Mouse (Mus musculus) testis, adult 2 months (tissue): ENCODE measurements around the gene Pkp1.

Source experiments
- CTCF ChIP-seq: fragments of 200-500 bp; IDR thresholded peaks from 2 replicates; pipeline ENCODE4 v1.5.1; 2012; ENCODE audit warnings: low read depth, mild to moderate bottlenecking, inconsistent platforms, low read length, moderate library complexity; ENCODE audit not compliant: control insufficient read depth, insufficient read depth, insufficient replicate concordance
- POLR2A ChIP-seq: fragments of 200-500 bp; IDR thresholded peaks from 2 replicates; pipeline ENCODE4 v1.6.1; 2012; ENCODE audit warnings: low read depth, mild to moderate bottlenecking, inconsistent platforms, low read length, moderate library complexity; ENCODE audit not compliant: control insufficient read depth

DNA sequence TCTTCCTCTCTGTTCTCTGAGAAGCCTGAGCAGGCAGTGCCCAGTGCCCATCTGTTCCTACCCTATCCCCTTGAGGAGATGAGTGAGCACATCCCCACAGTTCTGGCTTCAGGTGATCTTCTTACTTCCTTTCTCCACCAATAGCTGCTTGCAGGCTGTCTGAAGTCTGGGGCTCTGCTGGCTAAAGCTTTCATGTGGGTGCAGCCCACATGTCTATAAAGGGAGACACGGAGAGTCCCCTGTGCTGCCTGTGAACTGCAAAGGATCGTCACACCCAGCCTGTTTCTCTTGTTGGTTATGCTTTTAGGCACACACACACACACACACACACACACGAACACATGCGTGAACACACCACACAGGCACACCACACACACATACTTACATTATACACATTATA is 46.0 kb downstream of the Pkp1 start:
- TF ChIP-seq POLR2A = no peak
- no peak for TF ChIP-seq CTCF
